Mouse (Mus musculus) intestine, embryonic 14.5 days (tissue): ENCODE measurements at regions not wholly inside any gene's neighbourhood (a gene's known extent, or its start where the extent isn't known, plus 50 kb on each side); places are given as distances from the start of the nearest gene placed in this dataset.

Experiments
- ATAC-seq: fragments of 200-750 bp; cut with Nextera tagmentation; replicated peaks from 2 replicates; pipeline ENCODE4 v1.8.0; 2017; ENCODE audit warnings: low read depth, moderate number of reproducible peaks, moderate TSS enrichment, moderate library complexity; ENCODE audit not compliant: low FRiP score, low TSS enrichment
- DNase-seq: peaks from one replicate; pipeline ENCODE4 v3.0.0-alpha.2; 2018; ENCODE audit warnings: low spot score
- H3K27ac ChIP-seq: fragments of 300-500 bp; sonication (generic); 2 replicates; pipeline ENCODE4 v1.5.1; 2014; ENCODE audit warnings: low read depth, mild to moderate bottlenecking, control low read depth
- H3K27me3 ChIP-seq: fragments of 300-500 bp; sonication (generic); replicated peaks from 2 replicates; pipeline ENCODE4 v1.6.1; 2014; ENCODE audit warnings: low read length, control low read depth; ENCODE audit not compliant: control insufficient read depth, insufficient read depth
- H3K36me3 ChIP-seq: fragments of 300-500 bp; sonication (generic); 2 replicates; pipeline ENCODE4 v1.6.1; 2014; ENCODE audit warnings: low read length, control low read depth; ENCODE audit not compliant: control insufficient read depth, insufficient read depth
- H3K4me1 ChIP-seq: fragments of 300-500 bp; sonication (generic); replicated peaks from 2 replicates; pipeline ENCODE4 v1.6.1; 2014; ENCODE audit warnings: low read length, control low read depth, mixed read lengths; ENCODE audit not compliant: control insufficient read depth, insufficient read depth
- H3K4me2 ChIP-seq: fragments of 300-500 bp; sonication (generic); 2 replicates; pipeline ENCODE4 v1.6.1; 2014; ENCODE audit warnings: low read length
- H3K4me3 ChIP-seq: fragments of 300-500 bp; sonication (generic); 2 replicates; pipeline ENCODE4 v1.5.1; 2014; ENCODE audit warnings: low read depth, low read length, control low read depth, mixed read lengths
- H3K9ac ChIP-seq: fragments of 300-500 bp; sonication (generic); 2 replicates; pipeline ENCODE4 v1.6.1; 2014; ENCODE audit warnings: mild to moderate bottlenecking, low read length
- H3K9me3 ChIP-seq: fragments of 300-500 bp; sonication (generic); 2 replicates; pipeline ENCODE4 v1.6.1; 2016; ENCODE audit warnings: low read length, control low read depth; ENCODE audit not compliant: control insufficient read depth
- WGBS: fragments of 180-500 bp; shearing (Covaris S2); extraction: QIAGEN DNeasy Blood & Tissue Kit; methylation state at CpG from one replicate; pipeline ENCODE4 v1.1.7; 2014; 5-methylcytosine and 5-hydroxymethylcytosine counted together

DNA sequence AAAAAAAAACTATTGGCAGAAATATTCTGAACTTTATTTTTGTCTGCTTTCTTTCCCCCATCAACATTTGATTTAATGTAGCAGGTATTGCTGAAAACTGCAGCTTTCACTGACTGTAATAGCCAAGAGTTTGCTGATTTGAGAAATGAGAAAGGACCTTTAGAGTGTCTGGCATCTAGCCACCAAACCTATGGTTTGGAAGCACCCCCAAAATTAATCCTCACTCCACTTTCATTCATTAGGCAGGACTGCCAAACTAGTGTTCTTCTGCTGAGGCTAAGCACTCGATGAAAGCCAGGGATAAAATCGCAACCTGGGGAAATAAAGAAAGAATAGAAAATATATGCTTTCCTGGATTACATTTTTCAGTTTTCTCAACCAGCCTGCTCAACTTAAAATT is 320.4 kb downstream of the Atp6ap1l start:
- Histone ChIP-seq H3K27ac (no peak overlapping the region), H3K9me3 (no peaks in the 10 kb centered on the region), H3K9ac (no peak overlapping the region), H3K27me3 (no peaks in the 10 kb centered on the region), H3K36me3 (no peaks in the 10 kb centered on the region), H3K4me3 (no peak overlapping the region), H3K4me2 (no peak overlapping the region), H3K4me1 (no peaks in the 10 kb centered on the region)
- WGBS = 73% methylated on average over 2 of the region's 2 CpGs
- ATAC-seq (no peak), DNase-seq (no peak)

DNA sequence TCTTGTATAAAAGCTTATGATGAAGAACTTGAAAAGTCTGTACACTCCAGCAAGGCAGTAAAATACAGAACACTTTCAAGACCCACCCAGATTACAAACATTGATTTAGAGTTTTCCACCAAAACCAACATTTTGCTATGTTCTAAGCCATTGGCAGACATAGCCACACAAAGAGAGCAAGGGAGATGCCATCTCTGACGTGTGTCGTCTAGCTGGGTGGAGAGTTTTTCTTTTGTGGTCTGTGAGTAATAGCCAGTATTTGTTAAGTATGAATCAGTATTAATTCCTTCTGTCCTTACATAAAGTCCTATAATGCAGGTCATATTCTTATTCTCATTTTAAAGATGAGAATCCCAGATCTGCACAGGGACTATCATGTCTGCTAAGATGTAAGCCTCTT is 329.8 kb downstream of the Atp6ap1l start:
- H3K4me1 ChIP-seq = no peaks in the 10 kb centered on the region
- DNase-seq = no peak
- WGBS = 93% methylated on average over 2 of the region's 2 CpGs
- H3K9me3 ChIP-seq = no peaks in the 10 kb centered on the region
- no peaks in the 10 kb centered on the region for H3K36me3 ChIP-seq
- no peak overlapping the region for H3K27ac ChIP-seq
- no peak overlapping the region for H3K4me3 ChIP-seq
- no peak overlapping the region for H3K4me2 ChIP-seq
- H3K9ac ChIP-seq = no peak overlapping the region
- H3K27me3 ChIP-seq = no peaks in the 10 kb centered on the region
- no peak for ATAC-seq

DNA sequence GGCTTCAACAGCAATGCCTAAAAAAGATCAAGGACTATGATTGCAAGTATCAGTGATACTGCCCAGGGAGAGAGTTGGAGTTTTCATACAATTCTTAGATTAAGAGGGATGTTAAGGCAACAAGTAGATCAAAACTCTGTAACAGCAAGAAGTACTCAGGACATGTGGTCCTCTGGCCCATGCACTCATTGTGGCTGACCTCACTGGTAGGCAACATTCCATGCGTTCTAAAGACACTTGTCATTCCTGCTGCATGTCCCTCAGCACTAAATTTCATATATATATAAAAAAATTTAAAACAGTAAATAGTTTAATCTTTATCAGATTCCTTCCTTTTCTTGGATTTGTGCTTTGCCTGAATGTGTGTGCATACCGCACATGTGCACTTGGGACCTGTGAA is 332.6 kb downstream of the Atp6ap1l start:
- 100% methylated on average over 2 of the region's 2 CpGs for WGBS
- H3K9me3 ChIP-seq = no peaks in the 10 kb centered on the region

DNA sequence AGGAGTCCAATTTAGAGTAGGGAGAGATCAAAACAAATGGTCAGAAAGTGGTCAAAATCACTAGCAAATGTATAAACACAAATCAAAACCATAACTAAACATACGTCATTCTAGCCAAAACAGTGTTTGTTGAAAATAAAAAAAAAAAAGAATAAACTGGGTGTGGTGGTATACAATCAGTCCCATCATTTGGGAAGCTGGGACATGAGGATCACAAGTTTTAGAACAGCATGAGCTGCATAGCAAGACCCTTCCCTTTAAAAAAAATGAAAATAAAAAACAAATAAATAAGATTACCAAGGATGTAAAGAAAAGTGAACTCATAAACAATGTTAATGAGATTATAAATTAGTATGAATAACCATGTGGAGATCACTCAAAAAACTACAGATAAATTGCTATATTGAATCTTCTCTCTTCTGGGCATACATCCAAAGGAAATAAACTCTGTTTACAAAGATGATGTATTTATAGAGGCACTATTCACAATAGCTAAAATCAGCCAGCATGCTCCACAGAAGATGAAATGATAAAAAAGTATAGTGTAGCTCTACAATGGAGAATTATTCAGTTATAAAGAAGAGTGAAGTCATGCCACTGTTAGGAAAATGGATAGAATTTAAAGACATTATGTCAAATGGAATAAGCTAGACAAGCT is 341.8 kb downstream of the Atp6ap1l start:
- no peak overlapping the region for H3K9ac ChIP-seq
- H3K4me2 ChIP-seq = no peak overlapping the region
- H3K9me3 ChIP-seq = no peaks in the 10 kb centered on the region
- no peaks in the 10 kb centered on the region for H3K27me3 ChIP-seq
- no peak for ATAC-seq
- DNase-seq = no peak
- WGBS = 62% methylated on average over 1 of the region's 1 CpGs
- H3K4me3 ChIP-seq = no peak overlapping the region
- H3K27ac ChIP-seq = no peak overlapping the region
- no peaks in the 10 kb centered on the region for H3K4me1 ChIP-seq
- no peaks in the 10 kb centered on the region for H3K36me3 ChIP-seq

More for the DNA sequence above, 332.6 kb downstream of the Atp6ap1l start:
- DNase-seq (no peak), ATAC-seq (no peak)
- no peak overlapping the region for H3K9ac ChIP-seq
- H3K27me3 ChIP-seq = no peaks in the 10 kb centered on the region
- H3K4me3 ChIP-seq = no peak overlapping the region
- no peaks in the 10 kb centered on the region for H3K4me1 ChIP-seq
- H3K36me3 ChIP-seq = no peaks in the 10 kb centered on the region
- no peak overlapping the region for H3K4me2 ChIP-seq
- no peak overlapping the region for H3K27ac ChIP-seq

DNA sequence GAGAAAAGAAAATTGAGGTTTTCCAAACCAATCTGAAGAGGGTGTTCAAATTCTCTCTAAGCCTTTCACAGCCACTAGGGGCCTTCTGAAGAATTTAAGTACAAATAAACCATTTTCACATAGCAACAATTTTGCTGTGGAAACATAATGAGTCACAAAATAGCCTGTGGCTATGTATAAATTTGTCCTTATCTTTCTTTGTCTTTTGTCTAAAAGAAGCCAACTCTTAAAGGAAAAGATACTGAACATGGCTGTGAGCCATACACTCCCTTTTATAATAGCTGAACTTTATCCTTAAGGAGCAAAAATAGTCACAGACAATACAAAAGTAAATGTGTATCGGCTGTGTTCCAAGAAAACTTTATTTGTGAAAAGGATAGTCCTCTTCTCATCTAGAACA is 345.1 kb downstream of the Atp6ap1l start:
- Histone ChIP-seq H3K27ac (no peak overlapping the region), H3K9ac (no peak overlapping the region), H3K4me3 (no peak overlapping the region), H3K27me3 (no peaks in the 10 kb centered on the region), H3K36me3 (no peaks in the 10 kb centered on the region), H3K9me3 (no peaks in the 10 kb centered on the region), H3K4me1 (no peaks in the 10 kb centered on the region), H3K4me2 (no peak overlapping the region)
- no peak for DNase-seq
- 93% methylated on average over 1 of the region's 1 CpGs for WGBS
- no peak for ATAC-seq

DNA sequence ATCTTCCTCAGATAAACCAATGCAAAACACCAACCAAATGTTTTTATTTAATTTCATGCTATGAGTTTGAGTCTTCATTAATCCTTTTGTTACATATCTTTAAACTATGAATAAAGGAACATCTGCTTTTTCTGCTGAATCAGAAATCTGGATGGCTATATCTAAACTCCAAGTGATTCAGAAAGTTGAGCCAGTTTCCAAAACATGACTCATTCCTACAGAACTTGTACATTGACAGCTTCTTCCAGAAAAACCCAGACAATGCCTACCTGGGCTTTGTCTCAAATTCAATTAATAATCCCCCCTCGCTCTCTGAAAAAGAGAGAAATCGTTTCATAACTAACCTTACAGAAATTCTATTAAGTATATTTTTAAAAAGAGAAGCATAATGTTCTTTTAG is 345.7 kb downstream of the Atp6ap1l start:
- Histone ChIP-seq H3K27me3 (no peaks in the 10 kb centered on the region), H3K9ac (no peak overlapping the region), H3K4me3 (no peak overlapping the region), H3K4me1 (no peaks in the 10 kb centered on the region), H3K9me3 (no peaks in the 10 kb centered on the region), H3K36me3 (no peaks in the 10 kb centered on the region), H3K27ac (no peak overlapping the region), H3K4me2 (no peak overlapping the region)
- no peak for DNase-seq
- 91% methylated on average over 2 of the region's 2 CpGs for WGBS
- ATAC-seq = no peak

DNA sequence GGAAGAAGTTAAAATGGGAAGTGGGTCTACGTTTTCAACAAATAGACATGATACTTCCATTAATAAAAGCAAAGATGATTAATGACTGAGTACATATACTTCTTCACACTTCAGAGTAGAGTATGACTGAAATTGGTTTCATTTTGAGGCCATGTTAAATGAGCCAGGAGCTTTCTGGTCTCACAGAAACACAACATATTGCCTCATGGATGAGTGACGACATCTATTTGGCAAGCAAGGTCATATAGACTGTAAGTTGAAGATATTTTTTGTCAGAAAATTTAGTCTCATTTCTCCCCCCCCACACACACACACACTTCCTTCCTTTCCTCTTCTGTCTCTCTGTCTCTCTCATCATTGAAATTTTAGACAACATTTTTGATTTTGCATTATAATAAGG is 354.0 kb downstream of the Atp6ap1l start:
- no peak for ATAC-seq
- no peaks in the 10 kb centered on the region for H3K4me1 ChIP-seq
- no peak overlapping the region for H3K9ac ChIP-seq
- H3K27me3 ChIP-seq = no peaks in the 10 kb centered on the region
- no peaks in the 10 kb centered on the region for H3K9me3 ChIP-seq
- no peaks in the 10 kb centered on the region for H3K36me3 ChIP-seq
- no peak for DNase-seq
- WGBS = 77% methylated on average over 2 of the region's 2 CpGs
- H3K4me3 ChIP-seq = no peak overlapping the region
- no peak overlapping the region for H3K27ac ChIP-seq
- H3K4me2 ChIP-seq = no peak overlapping the region

DNA sequence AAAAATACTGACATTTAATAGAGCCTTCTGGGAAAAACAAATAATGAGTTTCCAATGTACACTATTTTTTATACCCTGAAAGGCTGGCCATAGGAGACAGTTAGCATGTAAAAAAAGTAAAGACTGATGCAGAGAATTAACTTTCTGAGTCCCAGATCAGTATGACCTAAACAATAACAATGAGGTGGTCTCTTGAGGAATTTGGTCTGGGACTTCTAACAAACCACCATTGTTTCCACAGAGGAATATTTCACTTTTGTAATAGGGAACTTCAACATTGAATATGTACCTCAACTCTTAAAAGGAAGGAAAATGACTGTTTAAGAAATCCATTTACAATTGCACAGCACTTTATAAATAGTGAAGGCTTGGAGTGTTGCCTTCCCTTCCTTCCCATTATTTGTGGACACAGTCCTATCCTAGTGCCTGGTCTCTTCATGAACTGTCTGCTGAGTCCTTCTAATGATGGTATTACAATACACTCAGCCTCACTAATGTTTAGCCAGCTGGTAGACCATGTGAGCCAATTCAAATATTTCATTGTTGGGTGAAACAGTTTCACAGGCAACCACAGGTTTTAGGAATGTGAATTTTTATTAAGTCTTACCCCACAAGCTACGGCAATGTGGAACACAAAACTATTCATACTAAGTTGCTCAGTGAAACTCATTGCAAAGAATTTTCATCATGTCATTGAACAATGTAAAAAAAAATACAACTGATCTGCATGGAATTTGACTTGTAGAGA is 358.7 kb downstream of the Atp6ap1l start:
- Histone ChIP-seq H3K4me3 (no peak overlapping the region), H3K27ac (no peak overlapping the region), H3K36me3 (no peaks in the 10 kb centered on the region), H3K9me3 (no peaks in the 10 kb centered on the region), H3K27me3 (no peaks in the 10 kb centered on the region), H3K4me2 (no peak overlapping the region), H3K4me1 (no peaks in the 10 kb centered on the region), H3K9ac (no peak overlapping the region)
- no peak for DNase-seq
- no peak for ATAC-seq
- 80% methylated on average over 1 of the region's 1 CpGs for WGBS

DNA sequence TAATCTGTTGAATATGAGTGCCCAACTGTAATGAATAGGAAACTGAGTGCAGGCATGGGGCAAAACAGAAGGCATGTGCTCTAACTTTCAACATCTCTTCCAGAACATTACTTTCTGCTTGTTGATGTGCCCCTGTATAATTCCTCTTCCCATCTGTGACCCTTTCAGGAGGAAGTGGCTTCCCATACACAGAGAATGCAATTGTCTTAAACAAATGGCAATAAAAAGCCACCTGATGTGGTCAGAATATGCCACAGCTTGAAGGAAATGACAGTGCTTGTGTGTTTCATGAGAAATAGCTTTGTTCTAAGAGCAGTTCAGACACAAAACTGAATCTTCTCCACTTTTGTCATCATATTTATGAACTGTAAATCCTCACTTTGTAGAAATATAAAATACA is 359.3 kb downstream of the Atp6ap1l start:
- ATAC-seq (no peak), DNase-seq (no peak)
- H3K9me3 ChIP-seq = no peaks in the 10 kb centered on the region

More for the DNA sequence above, 359.3 kb downstream of the Atp6ap1l start:
- Histone ChIP-seq H3K27ac (no peak overlapping the region), H3K4me2 (no peak overlapping the region), H3K4me1 (no peaks in the 10 kb centered on the region), H3K27me3 (no peaks in the 10 kb centered on the region), H3K4me3 (no peak overlapping the region), H3K36me3 (no peaks in the 10 kb centered on the region), H3K9ac (no peak overlapping the region)
